Mouse (Mus musculus) T-helper 17 cell (primary cell): Measurements from ENCODE around the gene Slc12a5.

Source experiments
- in situ Hi-C, 2 experiments: fragments of 300-600 bp; cut with MboI, MseI; formaldehyde crosslinking; loops; 1 replicate in 1 of 2; 2 replicates in 1 of 2; pipeline ENCODE4 v1.15.1; 2025; ENCODE audit warnings: high pct_unique_total_duplicates in 2 of 2

The Slc12a5 gene

DNA sequence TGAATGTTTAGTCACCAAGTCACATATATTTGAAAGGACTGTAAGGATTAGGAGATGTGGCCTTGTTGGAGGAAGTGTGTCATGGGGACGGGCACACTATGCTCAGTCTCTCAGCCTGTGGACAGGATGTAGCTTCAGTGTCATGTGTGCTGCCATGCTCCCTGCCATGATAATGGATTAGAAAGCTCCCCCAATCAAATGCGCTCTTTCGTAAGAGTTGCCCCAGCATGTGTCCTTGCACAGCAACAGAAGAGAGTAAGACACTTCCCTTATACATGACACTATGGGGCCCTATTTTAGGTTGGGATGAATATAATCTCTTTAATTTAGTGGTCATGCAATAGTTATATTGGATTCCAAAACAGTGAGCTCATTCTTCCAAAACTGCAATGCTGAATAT lies 59.9 kb downstream of the Slc12a5 start:
- in situ Hi-C loops = no loop called here

- in situ Hi-C loops = no loop called here
Measured at GRCm38 (mm10) chr2:165027163-165027562, 66.6 kb downstream of the Slc12a5 start.

GRCm38 (mm10) chr2:165032533-165032932 lies 71.9 kb downstream of the Slc12a5 start:
- in situ Hi-C loops = no loop called here

DNA sequence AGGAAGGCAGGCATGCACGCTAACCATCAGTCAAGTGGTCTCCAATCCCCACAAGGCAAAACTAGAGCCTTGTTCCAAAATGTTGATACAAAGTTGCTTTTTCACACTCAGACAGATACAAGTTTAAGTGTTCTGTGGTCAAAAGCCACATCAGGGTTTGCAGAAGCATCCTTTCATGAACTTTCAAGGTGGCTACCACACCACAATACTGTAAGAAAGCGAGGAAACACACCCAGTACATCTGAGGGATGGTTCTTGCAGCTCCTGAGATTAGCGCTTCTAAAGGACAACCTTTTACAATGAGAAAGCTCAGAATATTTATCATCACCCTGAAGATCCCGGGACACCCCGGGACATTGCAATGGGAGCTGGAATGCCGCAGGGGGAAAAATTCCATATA lies 72.7 kb downstream of the Slc12a5 start:
- in situ Hi-C loops = no loop called here

DNA sequence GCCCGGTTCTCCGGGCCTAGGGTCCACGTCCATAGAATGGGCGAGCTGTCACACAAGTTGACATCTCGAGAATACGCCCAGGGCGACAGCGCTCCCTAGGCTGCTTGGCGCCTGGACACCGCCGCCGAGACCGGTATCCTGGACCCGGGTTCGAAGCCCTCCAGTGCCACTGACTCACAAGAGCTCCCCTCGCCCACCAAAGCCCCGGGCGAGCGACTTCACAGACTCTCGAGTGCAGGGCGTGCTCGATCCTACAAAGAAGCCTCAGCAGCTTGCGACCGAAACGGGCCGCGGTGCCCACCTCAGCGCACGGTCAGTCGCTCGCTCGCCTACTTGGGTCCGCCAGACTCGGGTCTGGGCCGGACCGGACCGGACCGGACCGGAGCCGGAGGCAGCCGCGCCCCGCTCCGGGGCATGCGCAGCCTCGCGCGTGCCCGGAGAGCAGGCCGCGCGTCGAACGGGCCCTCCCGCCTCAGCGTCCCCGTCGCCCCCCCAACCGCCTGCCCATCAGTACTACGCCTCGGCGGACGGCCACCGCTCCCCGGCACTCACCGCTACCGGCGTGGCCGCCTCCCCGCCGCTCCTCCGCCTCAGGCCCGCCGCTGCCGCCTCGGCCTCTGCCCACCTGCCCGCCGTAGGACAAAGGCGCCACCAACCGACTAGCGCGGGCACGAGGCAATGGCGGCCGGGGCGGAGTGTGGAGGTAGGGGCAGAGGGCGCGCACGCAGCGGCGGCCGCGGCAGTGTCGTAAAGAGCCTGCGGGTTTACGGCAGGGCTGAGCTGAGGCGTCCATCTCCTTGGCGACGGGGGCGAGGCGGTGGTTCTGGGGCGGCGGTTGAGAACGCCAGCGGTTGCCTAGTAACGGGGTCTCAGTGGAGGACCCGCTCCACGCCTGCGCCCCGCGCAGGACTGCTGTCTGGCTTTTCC lies 73.8 kb downstream of the Slc12a5 start, which contains the start of gene Ncoa5:
Gene Ncoa5 (minus strand): TSS at position 737 of the 927 bp plus-strand sequence.
- in situ Hi-C loops = no loop called here

- in situ Hi-C loops = no loop called here
Measured at GRCm38 (mm10) chr2:165035058-165035431, 74.4 kb downstream of the Slc12a5 start.

- in situ Hi-C loops = no loop called here
Measured at GRCm38 (mm10) chr2:165037415-165037814, 76.8 kb downstream of the Slc12a5 start.

DNA sequence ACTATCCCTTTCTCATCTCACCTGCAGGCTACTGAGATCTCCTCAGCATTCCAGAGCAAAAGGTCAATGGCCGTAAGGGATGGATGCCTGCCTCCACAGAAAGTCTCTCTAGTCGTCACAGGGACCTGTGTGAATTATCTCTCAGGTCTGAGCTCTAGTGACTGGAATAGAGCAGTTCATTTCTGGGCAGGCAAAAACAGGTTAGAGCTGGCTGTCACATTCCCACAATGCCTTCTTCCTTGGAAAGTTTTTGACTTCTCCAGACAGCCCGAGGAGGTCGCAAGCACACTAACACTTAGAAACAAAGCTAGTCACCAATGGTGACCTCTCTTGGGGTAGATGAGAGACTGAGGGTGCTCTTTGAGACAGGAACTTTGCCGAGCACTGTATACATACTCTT lies 81.5 kb downstream of the Slc12a5 start:
- in situ Hi-C loops = no loop called here

DNA sequence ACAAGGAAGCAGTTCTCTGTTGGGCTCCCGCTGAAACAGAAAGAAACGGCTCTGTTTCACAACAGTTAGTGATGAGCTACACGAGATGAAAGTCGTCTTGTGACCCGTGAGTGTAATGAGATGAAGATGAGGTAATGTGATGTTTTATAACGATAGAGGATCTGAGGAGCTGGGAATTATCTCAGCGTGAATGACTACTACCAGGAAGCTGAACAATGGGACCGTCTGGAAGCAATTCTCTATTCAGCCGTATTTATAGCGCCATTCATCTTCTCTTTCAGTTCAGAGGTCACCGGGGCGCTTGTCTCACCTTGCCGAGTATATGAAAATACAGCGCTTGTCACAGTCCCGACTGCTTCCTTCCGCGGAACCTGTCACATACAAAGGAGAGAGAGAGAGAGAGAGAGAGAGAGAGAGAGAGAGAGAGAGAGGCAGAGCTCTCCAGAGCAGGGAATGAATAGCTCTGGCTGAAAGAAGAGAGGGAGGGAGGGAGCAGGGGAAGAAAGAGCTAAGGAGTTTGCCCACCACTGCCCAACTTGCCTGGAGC lies 82.6 kb downstream of the Slc12a5 start:
- in situ Hi-C loops = no loop called here

GRCm38 (mm10) chr2:165043729-165044128 lies 83.1 kb downstream of the Slc12a5 start:
- in situ Hi-C loops = no loop called here

DNA sequence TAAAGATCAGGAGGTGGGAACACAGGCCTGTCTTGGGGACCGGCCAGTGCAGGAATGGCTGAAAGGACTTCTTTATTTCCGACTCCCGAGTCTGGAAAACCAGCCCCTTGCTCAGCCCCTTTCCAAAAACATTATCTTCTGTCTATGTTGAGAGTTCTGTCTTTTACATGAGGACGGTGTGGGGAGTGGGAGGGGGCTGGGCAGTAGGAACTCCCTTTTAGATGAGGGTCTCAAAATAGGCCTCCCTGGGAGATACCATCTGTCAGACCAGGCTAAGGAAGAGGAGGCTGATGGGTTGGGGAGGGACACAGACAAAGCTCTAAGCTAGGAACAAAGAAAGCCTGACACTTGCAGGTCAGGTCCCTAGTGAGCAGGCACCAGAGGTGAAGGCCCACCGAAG lies 88.4 kb downstream of the Slc12a5 start:
- in situ Hi-C loops = loop anchor here in 1 of 2 experiments (5.0 kb wide), 1 partner anchor 92 kb away; no protein-coding TSS in a partner anchor
